Mouse (Mus musculus) hindbrain, embryonic 10.5 days (tissue): ENCODE data around the gene Mrpl34. TPM values are rescaled to one million over a fixed set of nuclear protein-coding genes. Genes with fewer than 3 reads are reported as not detected.

ENCODE experiments used
- DNase-seq: peaks from one replicate; pipeline ENCODE4 v3.0.0-alpha.2; 2017; ENCODE audit warnings: low spot score
- H3K27ac ChIP-seq: fragments of 300-500 bp; sonication (generic); 2 replicates; pipeline ENCODE4 v1.5.1; 2016; ENCODE audit warnings: mild to moderate bottlenecking, moderate library complexity
- H3K27me3 ChIP-seq: fragments of 300-500 bp; sonication (generic); 2 replicates; pipeline ENCODE4 v1.6.1; 2016; ENCODE audit warnings: mild to moderate bottlenecking; ENCODE audit not compliant: poor library complexity, insufficient read depth, severe bottlenecking
- H3K36me3 ChIP-seq: fragments of 300-500 bp; sonication (generic); 2 replicates; pipeline ENCODE4 v1.6.1; 2016; ENCODE audit warnings: mild to moderate bottlenecking, moderate library complexity
- H3K4me1 ChIP-seq: fragments of 300-500 bp; sonication (generic); replicated peaks from 2 replicates; pipeline ENCODE4 v1.6.1; 2016; ENCODE audit warnings: mild to moderate bottlenecking
- H3K4me3 ChIP-seq: fragments of 300-500 bp; sonication (generic); 2 replicates; pipeline ENCODE4 v1.5.1; 2016; ENCODE audit warnings: mild to moderate bottlenecking, moderate library complexity
- H3K9me3 ChIP-seq: fragments of 300-500 bp; sonication (generic); 2 replicates; pipeline ENCODE4 v1.6.1; 2016; ENCODE audit warnings: mild to moderate bottlenecking, moderate library complexity
- WGBS: fragments of 180-500 bp; shearing (Covaris S2); methylation state at CpG from one replicate; pipeline ENCODE4 v1.1.7; 2016; 5-methylcytosine and 5-hydroxymethylcytosine counted together
- polyA plus RNA-seq: library from polyadenylated mRNA; unstranded; fragments of >200 nt; fragmentation: Nextera tagmentation; extraction: Ambion mirVana; gene quantifications from 2 replicates; pipeline ENCODE4 v1.2.1, GENCODE M21; 2016

The Mrpl34 gene
- polyA plus RNA-seq, 1 experiment from 2014 or later, result 249 TPM

DNA sequence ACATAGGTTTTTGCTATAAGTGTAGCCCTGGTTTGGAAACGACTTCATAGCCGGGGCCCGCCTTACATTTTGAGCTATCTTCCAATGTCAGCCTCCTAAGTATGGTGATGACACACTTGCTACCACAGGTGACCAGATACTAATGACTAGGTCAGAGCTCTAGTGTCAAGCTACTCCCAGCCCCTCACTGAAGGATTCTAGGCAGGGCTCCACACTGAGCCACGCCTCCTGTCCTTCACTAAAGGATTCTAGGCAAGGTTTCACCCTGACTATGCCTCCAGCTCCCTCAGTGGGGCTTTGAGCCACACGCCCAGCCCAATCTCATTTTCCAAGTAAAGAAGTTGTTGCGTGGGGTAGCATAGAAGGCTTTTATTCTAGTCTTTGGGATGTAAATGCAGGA is 4.0 kb upstream of the Mrpl34 start:
- Histone ChIP-seq H3K4me1 (peaks cover 48% of the 10 kb centered on the region), H3K27me3 (peaks cover 22% of the 10 kb centered on the region), H3K4me3 (no peak overlapping the region), H3K27ac (no peak overlapping the region), H3K36me3 (peaks cover 57% of the 10 kb centered on the region), H3K9me3 (no peaks in the 10 kb centered on the region)
- 90% methylated on average over 6 of the region's 6 CpGs for WGBS
- DNase-seq, result no peak

DNA sequence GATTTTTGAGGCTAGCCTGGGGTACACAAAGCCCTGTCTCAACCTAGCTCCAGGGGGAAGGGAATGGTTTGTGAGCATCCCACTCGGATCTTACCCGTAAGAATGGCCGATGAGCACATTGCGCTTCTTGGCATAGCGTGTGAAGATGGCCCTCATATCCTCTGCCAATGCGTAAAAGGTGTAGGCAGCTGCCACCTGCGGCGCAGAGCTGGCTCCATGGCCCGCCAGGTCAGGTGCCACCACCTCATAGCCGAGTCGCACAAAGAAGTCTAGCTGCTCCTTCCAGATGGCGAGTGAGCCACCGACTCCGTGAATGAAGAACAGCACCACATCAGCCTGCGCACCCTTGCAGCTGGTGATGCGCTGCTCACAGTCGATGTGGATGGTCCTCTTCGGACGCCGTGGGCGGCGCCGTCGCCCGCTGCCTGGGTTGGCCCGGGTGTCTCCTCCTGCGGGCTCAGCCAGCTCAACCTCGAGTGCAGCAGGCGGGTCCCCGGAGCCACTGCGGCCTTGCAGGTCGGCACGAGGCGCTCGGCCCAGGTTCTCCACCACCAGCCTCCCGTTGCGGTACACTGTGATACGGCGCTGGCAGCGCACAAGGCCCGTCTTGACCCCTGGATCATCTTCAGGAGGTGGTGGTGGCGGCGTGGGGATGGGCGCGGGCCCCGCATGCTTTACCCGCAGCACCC is 3.5 kb upstream of the Mrpl34 start:
- Histone ChIP-seq H3K36me3 (peaks cover 57% of the 10 kb centered on the region), H3K4me3 (peak overlapping the region; percentile 86)

DNA sequence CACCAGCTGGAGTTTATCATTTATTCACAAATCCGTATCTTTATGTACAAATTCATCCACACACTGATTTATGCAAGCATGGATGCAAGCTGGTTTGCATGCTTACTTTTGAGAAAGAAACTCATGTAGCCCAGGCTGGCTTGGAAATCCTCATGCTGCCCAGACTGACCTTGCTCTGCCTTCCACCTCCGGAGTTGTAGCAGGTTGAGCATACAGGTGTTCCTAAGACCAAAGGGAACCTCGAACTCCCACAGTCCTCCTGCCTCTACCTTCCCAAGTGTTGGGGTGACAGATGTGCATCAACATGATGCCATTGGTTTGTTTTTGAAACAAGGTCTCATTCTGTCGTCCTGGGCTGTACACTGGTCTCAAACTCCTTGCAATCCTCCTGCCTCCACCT is 2.6 kb upstream of the Mrpl34 start:
- 73% methylated on average over 4 of the region's 4 CpGs for WGBS
- Histone ChIP-seq H3K36me3 (peaks cover 56% of the 10 kb centered on the region), H3K27ac (0 out of 2 replicates have a peak overlapping the region, but pooled peaks have one; percentile 91), H3K9me3 (no peaks in the 10 kb centered on the region), H3K27me3 (peaks cover 16% of the 10 kb centered on the region), H3K4me3 (peak overlapping the region; percentile 86), H3K4me1 (peaks cover 45% of the 10 kb centered on the region)
- DNase-seq, result no peak

More for the DNA sequence above, 3.5 kb upstream of the Mrpl34 start:
- WGBS, result 73% methylated on average over 47 of the region's 47 CpGs
- no peak for DNase-seq
- H3K27me3 ChIP-seq, result peaks cover 17% of the 10 kb centered on the region
- no peaks in the 10 kb centered on the region for H3K9me3 ChIP-seq
- peaks cover 51% of the 10 kb centered on the region for H3K4me1 ChIP-seq
- peak overlapping the region; percentile 18; the same call in 1 of the 2 replicates for H3K27ac ChIP-seq

DNA sequence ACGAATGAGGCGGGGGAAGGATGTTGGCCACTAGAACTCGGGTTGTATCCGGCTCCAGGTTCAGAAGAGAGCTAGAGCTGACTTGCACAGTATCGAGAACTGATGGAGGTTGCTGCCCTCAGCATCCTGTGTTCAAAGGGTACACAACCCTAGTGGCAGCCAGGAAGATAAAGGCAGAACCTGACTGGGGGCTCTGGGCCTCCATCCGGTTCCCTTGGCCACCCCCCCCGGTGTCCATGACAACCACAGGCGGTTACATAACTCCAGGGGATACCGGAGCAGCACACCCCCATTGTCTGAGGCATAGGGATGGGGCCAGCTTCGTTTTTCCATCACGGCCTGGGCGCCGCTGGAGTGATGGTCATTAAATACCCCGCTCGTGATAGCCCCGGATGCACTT is 2.0 kb upstream of the Mrpl34 start:
- Histone ChIP-seq H3K27ac (peak overlapping the region; percentile 91), H3K4me1 (peaks cover 45% of the 10 kb centered on the region), H3K9me3 (no peaks in the 10 kb centered on the region), H3K36me3 (peaks cover 53% of the 10 kb centered on the region), H3K4me3 (peak overlapping the region; percentile 86), H3K27me3 (peaks cover 16% of the 10 kb centered on the region)
- peak; percentile 59 for DNase-seq
- 8% methylated on average over 16 of the region's 16 CpGs for WGBS

DNA sequence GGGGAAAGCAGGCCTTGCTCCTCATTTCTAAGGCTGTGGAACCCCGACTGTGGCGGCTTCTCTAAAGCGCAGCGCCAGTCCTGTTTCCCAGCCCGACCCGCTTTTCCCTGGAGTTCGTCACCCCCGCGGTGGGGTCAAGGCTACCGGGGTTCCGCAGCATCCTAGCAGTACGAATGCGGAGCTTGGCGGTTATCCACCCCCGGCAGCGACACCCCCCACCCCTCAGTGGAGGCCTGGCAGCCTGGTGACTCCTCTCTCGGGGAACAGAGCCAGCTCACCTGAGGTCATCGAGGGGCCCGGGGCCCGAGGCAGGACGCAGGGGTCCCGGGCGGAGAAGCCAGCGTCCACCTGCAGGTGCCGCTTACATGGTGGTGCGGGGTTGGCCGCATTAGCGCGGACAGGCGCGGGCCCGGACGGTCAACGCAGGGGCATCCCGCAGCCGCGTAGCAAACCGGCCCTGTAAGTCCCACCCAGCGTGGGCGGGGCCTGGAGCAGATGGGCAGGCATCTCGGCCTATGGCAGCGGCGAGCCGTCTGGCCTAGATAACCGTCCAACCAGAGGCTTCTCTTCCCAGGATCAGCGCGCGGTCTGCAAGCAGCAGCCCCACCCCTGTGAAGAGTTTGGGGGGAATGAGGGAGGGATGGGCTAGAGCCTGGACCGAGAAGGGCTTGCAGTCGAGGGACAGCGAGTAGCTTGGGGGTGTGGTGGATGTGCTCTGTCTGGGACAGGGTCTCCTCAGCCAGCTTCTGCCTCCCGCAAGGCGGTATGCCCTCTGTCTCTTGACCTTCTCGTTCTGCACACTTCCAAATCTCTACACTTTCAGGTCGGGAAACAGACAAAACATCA is 1.3 kb upstream of the Mrpl34 start, which contains the start of gene Abhd8:
Gene Abhd8 (minus strand): TSS at position 468 of the 846 bp plus-strand sequence.
- Histone ChIP-seq H3K27ac (peak within 1 kb of the TSS; percentile 91), H3K4me3 (peak within 1 kb of the TSS; percentile 86), H3K36me3 (peaks cover 47% of the 10 kb centered on the region), H3K9me3 (no peaks in the 10 kb centered on the region), H3K27me3 (peaks cover 16% of the 10 kb centered on the region), H3K4me1 (peaks cover 47% of the 10 kb centered on the region)
- DNase-seq, result peak; percentile 97
- WGBS, result under 1% methylated on average over 55 of the region's 55 CpGs

DNA sequence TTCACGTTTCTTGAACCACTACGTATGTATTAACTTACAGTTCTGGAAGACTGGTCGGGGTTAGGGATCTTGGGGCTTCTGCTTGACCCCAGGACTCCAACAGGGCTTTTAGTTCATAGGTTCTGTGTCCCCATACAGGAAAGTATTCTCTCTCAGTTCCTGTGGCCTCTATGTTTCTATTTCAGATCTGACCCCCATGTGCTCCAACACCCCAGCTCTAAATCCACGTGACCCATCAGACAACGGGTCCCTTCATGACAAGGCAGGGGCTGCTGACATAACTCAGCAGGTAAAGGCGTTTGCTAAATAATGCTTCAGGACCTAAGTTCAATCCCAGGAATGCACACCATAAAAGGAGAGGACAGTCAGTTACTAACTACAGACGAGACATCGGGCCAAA is 974 bp downstream of the Mrpl34 start:
- H3K36me3 ChIP-seq, result peaks cover 31% of the 10 kb centered on the region
- no peak for DNase-seq
- no peaks in the 10 kb centered on the region for H3K9me3 ChIP-seq
- H3K27me3 ChIP-seq, result peaks cover 16% of the 10 kb centered on the region
- H3K4me3 ChIP-seq, result peak overlapping the region; percentile 86
- H3K4me1 ChIP-seq, result peaks cover 64% of the 10 kb centered on the region
- no peak overlapping the region for H3K27ac ChIP-seq
- 86% methylated on average over 8 of the region's 8 CpGs for WGBS

GRCm38 (mm10) chr8:71466198-71466597 is 1.4 kb downstream of the Mrpl34 start:
- peaks cover 31% of the 10 kb centered on the region for H3K36me3 ChIP-seq
- H3K4me1 ChIP-seq, result peaks cover 64% of the 10 kb centered on the region
- H3K9me3 ChIP-seq, result no peaks in the 10 kb centered on the region
- H3K27ac ChIP-seq, result no peak overlapping the region
- peaks cover 14% of the 10 kb centered on the region for H3K27me3 ChIP-seq
- no peak for DNase-seq
- 98% methylated on average over 5 of the region's 5 CpGs for WGBS
- H3K4me3 ChIP-seq, result 0 out of 2 replicates have a peak overlapping the region, but pooled peaks have one; percentile 86

DNA sequence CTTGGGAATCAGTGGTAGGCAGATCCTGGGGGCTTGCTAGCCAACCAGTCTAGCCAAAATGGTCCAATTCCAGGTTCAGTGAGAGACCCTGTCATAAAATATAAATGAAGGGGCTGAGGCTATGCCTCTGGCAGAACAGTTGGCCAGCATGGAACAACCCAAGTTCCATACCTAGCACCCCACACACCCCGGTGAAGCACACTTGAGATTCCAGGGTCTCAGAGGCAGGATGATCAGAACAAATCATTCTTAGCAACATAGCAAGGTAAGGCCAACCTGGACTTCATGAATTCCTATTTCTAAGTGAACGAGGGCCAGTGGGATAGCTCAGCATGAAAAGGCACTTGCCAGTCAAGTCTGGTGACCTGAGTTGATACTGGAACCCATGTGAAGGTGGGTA is 2.4 kb downstream of the Mrpl34 start:
- H3K27me3 ChIP-seq, result peaks cover 4% of the 10 kb centered on the region
- H3K9me3 ChIP-seq, result no peaks in the 10 kb centered on the region
- peaks cover 33% of the 10 kb centered on the region for H3K36me3 ChIP-seq
- H3K4me1 ChIP-seq, result peaks cover 54% of the 10 kb centered on the region
- no peak overlapping the region for H3K27ac ChIP-seq
- WGBS, result 93% methylated on average over 2 of the region's 2 CpGs
- no peak overlapping the region for H3K4me3 ChIP-seq
- no peak for DNase-seq

- Histone ChIP-seq H3K27ac (no peak overlapping the region), H3K9me3 (no peaks in the 10 kb centered on the region), H3K27me3 (no peaks in the 10 kb centered on the region), H3K4me1 (peaks cover 46% of the 10 kb centered on the region), H3K4me3 (0 out of 2 replicates have a peak overlapping the region, but pooled peaks have one; percentile 2), H3K36me3 (peaks cover 41% of the 10 kb centered on the region)
- DNase-seq, result no peak
- WGBS, result 93% methylated on average over 1 of the region's 1 CpGs
Observed at GRCm38 (mm10) chr8:71468001-71468400, 3.2 kb downstream of the Mrpl34 start.

- WGBS, result under 1% methylated on average over 51 of the region's 52 CpGs
- peaks cover 50% of the 10 kb centered on the region for H3K36me3 ChIP-seq
- peak; percentile 98 for DNase-seq
- H3K27ac ChIP-seq, result peak within 1 kb of the TSS; percentile 94
- peaks cover 38% of the 10 kb centered on the region for H3K4me1 ChIP-seq
- no peaks in the 10 kb centered on the region for H3K9me3 ChIP-seq
- peak within 1 kb of the TSS; percentile 96 for H3K4me3 ChIP-seq
- no peaks in the 10 kb centered on the region for H3K27me3 ChIP-seq
Observed at GRCm38 (mm10) chr8:71468916-71469315, 4.2 kb downstream of the Mrpl34 start, which contains the start of gene Dda1. TSS of gene Dda1 (plus strand) at chr8:71469199.

DNA sequence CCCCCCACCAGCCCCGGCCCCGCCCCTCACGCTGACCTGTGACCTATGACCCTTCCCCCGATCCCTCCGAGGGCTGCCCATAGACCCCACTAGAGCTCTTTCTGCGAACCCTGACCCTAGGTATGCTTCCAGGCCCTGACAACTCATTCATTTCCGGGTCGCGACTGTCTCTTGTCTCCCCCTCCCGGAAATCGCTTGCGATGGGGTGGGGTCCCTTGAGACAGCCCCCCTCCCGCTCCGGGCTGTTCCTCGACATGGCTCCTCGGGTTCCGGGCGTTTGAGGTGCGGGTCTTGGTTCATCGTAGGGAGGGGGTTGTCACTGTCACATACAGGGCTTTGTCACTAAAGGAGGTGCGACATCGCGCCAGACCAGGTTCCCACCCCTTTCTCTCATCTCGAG is 4.7 kb downstream of the Mrpl34 start:
- Histone ChIP-seq H3K4me1 (peaks cover 33% of the 10 kb centered on the region), H3K9me3 (no peaks in the 10 kb centered on the region), H3K27me3 (no peaks in the 10 kb centered on the region), H3K27ac (peak overlapping the region; percentile 94), H3K36me3 (peaks cover 55% of the 10 kb centered on the region), H3K4me3 (peak overlapping the region; percentile 96)
- peak; percentile 61 for DNase-seq
- under 1% methylated on average over 24 of the region's 24 CpGs for WGBS

GRCm38 (mm10) chr8:71470146-71470912 is 5.6 kb downstream of the Mrpl34 start:
- Histone ChIP-seq H3K9me3 (no peaks in the 10 kb centered on the region), H3K4me3 (peak overlapping the region; percentile 96), H3K27me3 (no peaks in the 10 kb centered on the region), H3K36me3 (peaks cover 65% of the 10 kb centered on the region), H3K27ac (no peak overlapping the region), H3K4me1 (peaks cover 35% of the 10 kb centered on the region)
- 89% methylated on average over 3 of the region's 3 CpGs for WGBS
- no peak for DNase-seq
